Mouse (Mus musculus): Measurements from ENCODE around the gene Sh3kbp1. TPM values are rescaled to one million over a fixed set of nuclear protein-coding genes. Genes with fewer than 3 reads are reported as not detected.

Sh3kbp1 gene
- polyA plus RNA-seq, 1 experiment from 2014 or later, result 29.6 TPM

GRCm38 (mm10) chrX:159928165-159928564 lies 301.1 kb downstream of the Sh3kbp1 start:
- H3K27ac ChIP-seq (ENCODE audit: low read length), result no peak overlapping the region
- ATAC-seq (ENCODE audit: insufficient read depth, low FRiP score), result no peak
- no peak overlapping the region for H3K9ac ChIP-seq (ENCODE audit: low read length)
- H3K9me3 ChIP-seq (replicated peaks; ENCODE audit: control insufficient read depth, low read length), result no peaks in the 10 kb centered on the region
- H3K4me1 ChIP-seq (ENCODE audit: control insufficient read depth, insufficient read depth, low read length), result no peaks in the 10 kb centered on the region
- H3K36me3 ChIP-seq (ENCODE audit: control insufficient read depth, insufficient read depth, low read length), result no peaks in the 10 kb centered on the region
- H3K4me2 ChIP-seq (ENCODE audit: low read depth, low read length), result no peak overlapping the region
- WGBS, result 81% methylated on average over 5 of the region's 5 CpGs
- H3K4me3 ChIP-seq (replicated peaks; ENCODE audit: low read length), result no peak overlapping the region
- peaks cover 4% of the 10 kb centered on the region; the same call in 1 of the 2 replicates for H3K27me3 ChIP-seq (ENCODE audit: control insufficient read depth, insufficient read depth, low read length)

GRCm38 (mm10) chrX:159928834-159929233 lies 301.8 kb downstream of the Sh3kbp1 start:
- Histone ChIP-seq H3K9ac (ENCODE audit: low read length) (no peak overlapping the region), H3K4me2 (ENCODE audit: low read depth, low read length) (no peak overlapping the region), H3K4me1 (ENCODE audit: control insufficient read depth, insufficient read depth, low read length) (no peaks in the 10 kb centered on the region), H3K9me3 (replicated peaks; ENCODE audit: control insufficient read depth, low read length) (no peaks in the 10 kb centered on the region), H3K4me3 (replicated peaks; ENCODE audit: low read length) (no peak overlapping the region), H3K36me3 (ENCODE audit: control insufficient read depth, insufficient read depth, low read length) (no peaks in the 10 kb centered on the region), H3K27ac (ENCODE audit: low read length) (no peak overlapping the region), H3K27me3 (ENCODE audit: control insufficient read depth, insufficient read depth, low read length) (peaks cover 4% of the 10 kb centered on the region; the same call in 1 of the 2 replicates)
- WGBS, result 64% methylated on average over 3 of the region's 3 CpGs
- ATAC-seq (ENCODE audit: insufficient read depth, low FRiP score), result no peak

GRCm38 (mm10) chrX:159932027-159932426 lies 305.0 kb downstream of the Sh3kbp1 start:
- Histone ChIP-seq H3K27me3 (ENCODE audit: control insufficient read depth, insufficient read depth, low read length) (peaks cover 4% of the 10 kb centered on the region; the same call in 1 of the 2 replicates), H3K4me2 (ENCODE audit: low read depth, low read length) (no peak overlapping the region), H3K4me1 (ENCODE audit: control insufficient read depth, insufficient read depth, low read length) (no peaks in the 10 kb centered on the region), H3K9ac (ENCODE audit: low read length) (no peak overlapping the region), H3K4me3 (replicated peaks; ENCODE audit: low read length) (no peak overlapping the region), H3K36me3 (ENCODE audit: control insufficient read depth, insufficient read depth, low read length) (no peaks in the 10 kb centered on the region), H3K27ac (ENCODE audit: low read length) (no peak overlapping the region), H3K9me3 (replicated peaks; ENCODE audit: control insufficient read depth, low read length) (no peaks in the 10 kb centered on the region)
- ATAC-seq (ENCODE audit: insufficient read depth, low FRiP score), result no peak
- WGBS, result 96% methylated on average over 1 of the region's 1 CpGs

GRCm38 (mm10) chrX:159942569-159942968 lies 315.5 kb downstream of the Sh3kbp1 start:
- WGBS, result 78% methylated on average over 2 of the region's 2 CpGs
- no peak for ATAC-seq (ENCODE audit: insufficient read depth, low FRiP score)

GRCm38 (mm10) chrX:159943586-159943985 lies 316.5 kb downstream of the Sh3kbp1 start:
- ATAC-seq (ENCODE audit: insufficient read depth, low FRiP score), result no peak
- Histone ChIP-seq H3K27ac (ENCODE audit: low read length) (no peak overlapping the region), H3K9me3 (replicated peaks; ENCODE audit: control insufficient read depth, low read length) (no peaks in the 10 kb centered on the region), H3K4me2 (ENCODE audit: low read depth, low read length) (no peak overlapping the region), H3K9ac (ENCODE audit: low read length) (no peak overlapping the region), H3K4me3 (replicated peaks; ENCODE audit: low read length) (no peak overlapping the region), H3K36me3 (ENCODE audit: control insufficient read depth, insufficient read depth, low read length) (no peaks in the 10 kb centered on the region), H3K27me3 (ENCODE audit: control insufficient read depth, insufficient read depth, low read length) (no peaks in the 10 kb centered on the region), H3K4me1 (ENCODE audit: control insufficient read depth, insufficient read depth, low read length) (no peaks in the 10 kb centered on the region)
- 69% methylated on average over 1 of the region's 1 CpGs for WGBS

More at GRCm38 (mm10) chrX:159942569-159942968, 315.5 kb downstream of the Sh3kbp1 start:
- Histone ChIP-seq H3K36me3 (ENCODE audit: control insufficient read depth, insufficient read depth, low read length) (no peaks in the 10 kb centered on the region), H3K9ac (ENCODE audit: low read length) (no peak overlapping the region), H3K27me3 (ENCODE audit: control insufficient read depth, insufficient read depth, low read length) (no peaks in the 10 kb centered on the region), H3K4me2 (ENCODE audit: low read depth, low read length) (no peak overlapping the region), H3K4me3 (replicated peaks; ENCODE audit: low read length) (no peak overlapping the region), H3K27ac (ENCODE audit: low read length) (no peak overlapping the region), H3K4me1 (ENCODE audit: control insufficient read depth, insufficient read depth, low read length) (no peaks in the 10 kb centered on the region), H3K9me3 (replicated peaks; ENCODE audit: control insufficient read depth, low read length) (no peaks in the 10 kb centered on the region)

- WGBS, result 72% methylated on average over 7 of the region's 7 CpGs
- Histone ChIP-seq H3K27me3 (ENCODE audit: control insufficient read depth, insufficient read depth, low read length) (peaks cover 4% of the 10 kb centered on the region; the same call in 1 of the 2 replicates), H3K36me3 (ENCODE audit: control insufficient read depth, insufficient read depth, low read length) (no peaks in the 10 kb centered on the region), H3K27ac (ENCODE audit: low read length) (no peak overlapping the region), H3K9me3 (replicated peaks; ENCODE audit: control insufficient read depth, low read length) (no peaks in the 10 kb centered on the region), H3K4me2 (ENCODE audit: low read depth, low read length) (no peak overlapping the region), H3K9ac (ENCODE audit: low read length) (no peak overlapping the region), H3K4me1 (ENCODE audit: control insufficient read depth, insufficient read depth, low read length) (no peaks in the 10 kb centered on the region), H3K4me3 (replicated peaks; ENCODE audit: low read length) (no peak overlapping the region)
- no peak for ATAC-seq (ENCODE audit: insufficient read depth, low FRiP score)
Measured at GRCm38 (mm10) chrX:159953546-159954429, 326.7 kb downstream of the Sh3kbp1 start.

- Histone ChIP-seq H3K9ac (ENCODE audit: low read length) (no peak overlapping the region), H3K27ac (ENCODE audit: low read length) (no peak overlapping the region), H3K36me3 (ENCODE audit: control insufficient read depth, insufficient read depth, low read length) (no peaks in the 10 kb centered on the region), H3K9me3 (replicated peaks; ENCODE audit: control insufficient read depth, low read length) (no peaks in the 10 kb centered on the region), H3K4me1 (ENCODE audit: control insufficient read depth, insufficient read depth, low read length) (no peaks in the 10 kb centered on the region), H3K27me3 (ENCODE audit: control insufficient read depth, insufficient read depth, low read length) (peaks cover 4% of the 10 kb centered on the region; the same call in 1 of the 2 replicates), H3K4me3 (replicated peaks; ENCODE audit: low read length) (no peak overlapping the region), H3K4me2 (ENCODE audit: low read depth, low read length) (no peak overlapping the region)
- ATAC-seq (ENCODE audit: insufficient read depth, low FRiP score), result no peak
- 67% methylated on average over 4 of the region's 4 CpGs for WGBS
Measured at GRCm38 (mm10) chrX:159954430-159954779, 327.3 kb downstream of the Sh3kbp1 start.

- no peak for ATAC-seq (ENCODE audit: insufficient read depth, low FRiP score)
- H3K4me1 ChIP-seq (ENCODE audit: control insufficient read depth, insufficient read depth, low read length), result no peaks in the 10 kb centered on the region
- H3K9me3 ChIP-seq (replicated peaks; ENCODE audit: control insufficient read depth, low read length), result no peaks in the 10 kb centered on the region
- H3K4me2 ChIP-seq (ENCODE audit: low read depth, low read length), result no peak overlapping the region
- WGBS, result 81% methylated on average over 6 of the region's 6 CpGs
- H3K27me3 ChIP-seq (ENCODE audit: control insufficient read depth, insufficient read depth, low read length), result peaks cover 4% of the 10 kb centered on the region; the same call in 1 of the 2 replicates
- no peak overlapping the region for H3K4me3 ChIP-seq (replicated peaks; ENCODE audit: low read length)
- H3K9ac ChIP-seq (ENCODE audit: low read length), result no peak overlapping the region
- H3K27ac ChIP-seq (ENCODE audit: low read length), result no peak overlapping the region
- no peaks in the 10 kb centered on the region for H3K36me3 ChIP-seq (ENCODE audit: control insufficient read depth, insufficient read depth, low read length)
Measured at GRCm38 (mm10) chrX:159955433-159955832, 328.4 kb downstream of the Sh3kbp1 start.

- H3K4me3 ChIP-seq (replicated peaks; ENCODE audit: low read length), result no peak overlapping the region
- 85% methylated on average over 2 of the region's 2 CpGs for WGBS
- ATAC-seq (ENCODE audit: insufficient read depth, low FRiP score), result no peak
Measured at GRCm38 (mm10) chrX:159961385-159961784, 334.3 kb downstream of the Sh3kbp1 start.

More at GRCm38 (mm10) chrX:159961385-159961784, 334.3 kb downstream of the Sh3kbp1 start:
- H3K27ac ChIP-seq (ENCODE audit: low read length), result no peak overlapping the region
- no peaks in the 10 kb centered on the region for H3K9me3 ChIP-seq (replicated peaks; ENCODE audit: control insufficient read depth, low read length)
- no peak overlapping the region for H3K9ac ChIP-seq (ENCODE audit: low read length)
- no peaks in the 10 kb centered on the region for H3K36me3 ChIP-seq (ENCODE audit: control insufficient read depth, insufficient read depth, low read length)
- no peaks in the 10 kb centered on the region for H3K4me1 ChIP-seq (ENCODE audit: control insufficient read depth, insufficient read depth, low read length)
- H3K27me3 ChIP-seq (ENCODE audit: control insufficient read depth, insufficient read depth, low read length), result peaks cover 7% of the 10 kb centered on the region; the same call in 1 of the 2 replicates
- no peak overlapping the region for H3K4me2 ChIP-seq (ENCODE audit: low read depth, low read length)
